Mouse (Mus musculus) c-Kit-positive CD71-positive TER-119-positive erythroid progenitor cells, embryonic 14.5 days (primary cell): ENCODE results near the gene Prkn.
"Not testable (repeated sequence)": the region's sequence is repeated elsewhere in the genome, so short reads cannot be mapped to it uniquely, and the experiment has no call there.

Source experiments
- DNase-seq: peaks from one replicate; pipeline ENCODE4 v3.0.0-alpha.2; 2013; ENCODE audit warnings: low spot score

Gene Prkn

DNA sequence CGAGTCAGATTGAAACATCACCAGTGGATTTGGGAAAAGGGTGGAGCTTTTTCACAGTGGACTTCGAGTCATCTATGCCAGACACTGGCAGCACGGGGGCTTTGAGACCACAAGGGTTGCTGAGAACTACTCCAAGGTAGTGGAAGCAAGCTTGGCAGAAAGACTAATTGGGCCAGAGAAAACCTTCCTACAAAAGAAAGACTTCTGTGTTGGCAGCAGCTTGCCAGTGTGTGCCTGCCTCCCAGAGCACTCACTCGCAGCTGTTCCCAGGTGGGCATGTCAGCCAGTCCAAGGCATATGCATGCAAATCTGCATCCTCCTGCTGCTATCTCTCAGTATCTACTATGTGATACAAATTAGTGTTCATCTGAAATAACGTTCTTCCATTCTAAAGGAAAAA lies 302.1 kb downstream of the Prkn start:
- no peak for DNase-seq

DNA sequence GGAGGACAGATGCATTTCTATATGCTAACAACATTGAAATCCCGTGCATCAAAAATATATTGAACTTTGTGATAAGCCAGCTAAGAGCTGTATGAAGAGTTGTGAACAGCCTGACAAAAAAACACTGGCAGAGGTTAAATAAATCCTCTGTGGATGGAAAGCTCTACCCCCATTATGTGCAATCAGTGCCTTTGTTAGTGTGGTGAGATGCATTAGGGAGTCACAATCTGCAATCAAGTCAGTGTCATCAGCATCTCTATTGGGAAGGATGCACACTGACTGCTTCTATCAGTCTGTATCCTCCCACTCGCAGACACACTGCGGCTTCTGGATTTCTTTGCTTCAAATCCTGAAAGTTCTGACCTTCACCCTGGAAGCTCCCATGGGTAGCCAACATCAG lies 315.9 kb downstream of the Prkn start:
- DNase-seq: no peak

DNA sequence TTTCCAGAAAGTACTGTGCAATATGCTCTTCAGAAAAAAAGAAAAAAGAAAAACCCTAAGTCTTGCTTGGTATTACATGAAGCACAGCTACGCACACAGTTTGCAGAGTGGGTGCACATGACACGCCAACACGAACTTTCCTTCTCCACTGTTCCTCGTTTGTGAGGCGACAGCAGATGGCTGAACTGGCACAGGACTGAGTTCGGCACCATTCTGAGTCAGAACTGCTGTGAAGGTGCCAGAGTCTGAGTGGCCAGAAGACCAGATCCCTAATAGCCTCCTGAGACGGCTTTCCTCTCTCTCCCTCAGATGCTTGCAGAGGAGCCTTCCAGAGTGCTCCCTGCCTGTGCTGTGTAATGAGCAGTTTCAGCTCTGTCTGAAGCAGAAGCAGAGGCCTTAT lies 317.4 kb downstream of the Prkn start:
- DNase-seq: no peak

DNA sequence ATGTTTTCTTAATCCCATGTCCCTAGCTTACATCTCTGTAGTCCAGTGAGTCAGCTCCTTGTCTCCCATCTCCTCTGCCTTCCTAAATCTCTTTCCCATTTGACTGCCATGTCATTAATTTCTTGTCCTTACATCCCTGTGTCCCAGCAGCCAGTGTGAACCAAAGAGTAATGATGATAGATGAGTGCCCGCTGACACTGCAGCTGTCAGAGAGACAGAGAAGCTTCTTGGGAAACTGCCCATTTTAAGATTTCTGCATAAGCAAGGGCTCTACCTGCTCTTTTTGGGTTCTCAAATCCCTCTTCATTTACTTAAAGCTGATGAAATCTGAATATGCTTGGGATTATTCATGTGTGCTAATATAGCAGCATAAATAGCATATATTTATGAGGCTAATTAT lies 321.3 kb downstream of the Prkn start:
- no peak for DNase-seq

DNA sequence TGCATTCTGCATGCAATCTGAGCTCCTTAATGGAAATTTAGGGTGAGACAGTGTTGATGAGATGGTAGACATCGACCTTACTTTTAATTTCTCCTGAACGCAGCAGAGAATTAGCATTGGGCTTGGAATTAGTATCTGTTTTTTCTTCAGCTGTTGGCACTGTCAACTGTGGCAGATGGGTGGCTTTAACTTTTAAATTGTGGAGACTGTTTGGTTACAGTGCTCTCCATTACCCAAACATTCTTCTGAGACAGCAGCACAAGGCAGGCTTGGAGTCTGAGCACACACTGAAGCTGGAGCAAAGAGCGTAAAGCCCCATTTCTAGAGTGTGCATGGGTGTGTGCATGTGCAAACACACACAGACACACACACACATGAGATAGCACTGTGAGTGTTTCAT lies 322.6 kb downstream of the Prkn start:
- DNase-seq: no peak

DNA sequence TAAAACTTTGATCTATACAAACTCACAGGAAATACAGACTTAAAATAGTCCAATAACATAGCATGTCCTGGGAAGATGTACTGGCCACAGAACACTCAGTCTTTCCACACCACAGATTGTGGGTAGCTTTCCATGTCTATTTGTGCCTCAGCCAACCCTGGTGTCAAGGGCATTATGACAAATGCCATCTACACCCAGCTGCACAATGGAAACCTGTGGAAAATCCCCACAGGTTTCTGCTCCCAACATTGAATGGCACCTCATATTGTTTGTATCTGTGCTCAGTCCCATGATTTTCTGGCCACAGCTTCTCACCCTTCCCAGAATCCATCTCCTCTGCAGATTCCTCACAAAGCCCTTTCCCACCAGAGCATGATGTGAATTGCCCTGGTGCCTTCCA lies 347.2 kb downstream of the Prkn start:
- DNase-seq: no peak

DNA sequence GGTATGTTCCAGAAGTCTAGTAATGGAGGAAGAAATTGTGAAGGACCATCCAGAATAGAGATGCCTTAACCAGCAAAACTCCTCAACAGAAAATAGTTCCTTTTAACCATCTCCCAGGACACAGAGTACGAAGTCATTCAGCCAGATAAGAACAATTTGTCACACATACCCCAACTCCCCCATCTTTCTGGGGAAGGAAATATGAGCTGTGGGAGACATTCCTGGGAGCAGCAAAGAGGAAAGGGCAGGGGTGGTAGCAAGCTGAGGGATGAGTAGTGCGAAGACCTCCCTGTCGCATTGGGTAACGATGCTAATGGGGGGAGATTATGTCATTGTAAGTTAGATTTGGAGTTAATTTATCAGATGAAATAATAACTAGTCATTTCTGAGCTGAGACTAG lies 348.3 kb downstream of the Prkn start:
- no peak for DNase-seq

DNA sequence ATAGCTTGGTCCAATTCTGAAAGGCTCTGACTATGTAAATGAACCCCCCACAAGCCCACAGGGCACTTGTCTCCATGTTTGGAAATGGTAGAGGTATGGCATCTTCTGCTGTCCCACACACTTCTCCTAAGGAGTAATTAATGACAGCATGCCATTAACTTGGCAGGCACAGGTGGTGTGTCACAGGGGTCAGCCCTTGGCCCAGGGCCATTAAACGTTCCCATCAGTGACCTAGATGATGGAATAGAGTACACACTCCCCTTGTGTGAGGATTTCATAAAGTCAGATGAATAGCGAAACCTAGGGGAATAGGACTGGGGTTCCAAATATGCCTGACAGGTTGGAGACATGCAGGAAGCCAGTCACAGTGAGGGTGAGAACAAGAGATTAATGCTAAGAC lies 350.1 kb downstream of the Prkn start:
- no peak for DNase-seq

DNA sequence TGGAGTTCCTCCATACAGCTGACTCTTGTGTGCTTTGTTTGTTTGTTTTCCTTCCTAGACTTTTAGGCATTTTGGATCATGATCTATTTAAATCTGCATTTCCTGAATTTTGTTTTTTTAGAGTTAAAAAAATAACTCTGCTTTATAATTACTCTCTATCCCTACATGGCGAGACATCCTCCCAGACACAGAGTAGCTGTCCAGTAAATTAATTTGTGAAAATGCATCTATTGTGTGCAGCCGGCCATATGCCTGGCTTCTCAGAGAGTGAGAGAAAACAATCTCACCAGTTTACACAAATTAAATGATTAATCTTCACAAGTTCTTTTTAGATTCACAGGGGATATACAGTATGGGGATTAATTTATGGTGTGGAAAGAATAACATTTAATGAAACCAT lies 357.9 kb downstream of the Prkn start:
- no peak for DNase-seq

DNA sequence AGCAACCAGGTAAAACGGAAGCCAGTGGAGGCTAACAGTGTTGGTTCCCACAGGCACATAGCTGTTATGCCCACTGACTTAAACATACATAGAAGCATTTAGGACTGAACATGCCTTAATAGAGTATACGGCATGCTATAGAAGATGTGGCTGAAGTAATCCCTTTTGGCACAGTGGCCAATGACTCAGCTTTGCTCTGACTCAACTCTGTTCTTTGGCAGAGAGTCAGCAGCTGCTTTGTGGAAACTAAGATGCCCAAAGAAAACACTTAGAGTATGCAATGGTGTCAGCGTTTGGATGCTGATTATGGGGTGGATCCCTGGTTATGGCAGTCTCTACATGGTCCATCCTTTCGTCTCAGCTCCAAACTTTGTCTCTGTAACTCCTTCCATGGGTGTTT lies 368.9 kb downstream of the Prkn start:
- not testable (repeated sequence) for DNase-seq

DNA sequence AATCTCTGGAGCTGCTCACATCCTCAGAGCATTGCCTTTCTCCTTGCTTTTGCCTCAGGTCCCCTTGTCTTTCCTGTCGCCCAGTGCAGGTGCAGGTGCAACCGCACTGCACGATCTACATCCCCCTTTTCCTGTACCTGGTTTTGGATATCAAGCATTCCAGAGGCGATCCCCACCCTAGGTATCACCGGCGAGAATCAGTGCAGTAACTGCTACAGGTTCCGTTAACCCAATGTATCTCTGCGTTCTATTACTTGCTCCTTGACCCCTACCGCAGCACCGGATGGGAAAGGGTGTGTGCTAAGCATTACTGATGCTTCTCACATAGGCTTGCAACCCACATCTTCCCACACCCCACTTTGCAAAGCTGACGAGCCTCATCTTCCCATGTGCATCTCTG lies 370.8 kb downstream of the Prkn start:
- no peak for DNase-seq

DNA sequence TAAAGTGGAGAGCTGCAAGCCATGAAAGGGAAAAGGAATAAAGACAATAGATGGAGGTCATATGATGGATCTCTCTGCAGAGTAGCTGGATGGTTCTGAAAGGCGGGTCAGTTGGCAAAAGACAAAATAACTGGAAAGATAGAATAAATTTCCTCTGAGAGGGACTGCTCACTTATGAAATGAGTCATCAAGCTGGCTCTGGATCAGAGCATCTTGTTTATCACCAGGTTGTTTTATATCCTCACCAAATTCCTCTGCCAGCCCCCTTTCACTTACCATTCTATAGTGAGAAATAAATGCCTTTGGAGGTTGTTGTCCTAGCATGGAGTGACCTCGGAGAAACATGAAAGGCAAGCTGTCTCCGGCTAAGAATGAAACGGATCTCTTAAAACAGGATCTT lies 371.4 kb downstream of the Prkn start:
- DNase-seq: no peak

DNA sequence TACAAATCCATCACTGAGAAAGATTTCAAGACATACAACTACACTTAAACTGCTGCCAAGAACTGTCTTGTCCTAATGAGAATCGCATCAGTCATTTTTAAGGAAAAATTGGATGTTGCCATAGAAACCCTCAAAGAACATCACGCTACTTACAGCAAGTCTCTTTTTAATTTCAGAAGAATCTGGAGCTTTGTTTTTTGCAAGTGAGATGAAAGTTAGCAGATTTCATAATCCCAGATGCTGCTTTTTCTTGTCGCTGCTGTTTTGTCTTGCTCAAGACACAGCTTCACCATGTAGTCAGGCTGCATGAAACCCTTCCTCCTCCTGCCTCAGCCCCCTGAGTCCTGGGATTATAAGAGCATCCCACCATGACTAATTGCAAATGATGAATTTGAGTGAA lies 373.5 kb downstream of the Prkn start:
- no peak for DNase-seq

DNA sequence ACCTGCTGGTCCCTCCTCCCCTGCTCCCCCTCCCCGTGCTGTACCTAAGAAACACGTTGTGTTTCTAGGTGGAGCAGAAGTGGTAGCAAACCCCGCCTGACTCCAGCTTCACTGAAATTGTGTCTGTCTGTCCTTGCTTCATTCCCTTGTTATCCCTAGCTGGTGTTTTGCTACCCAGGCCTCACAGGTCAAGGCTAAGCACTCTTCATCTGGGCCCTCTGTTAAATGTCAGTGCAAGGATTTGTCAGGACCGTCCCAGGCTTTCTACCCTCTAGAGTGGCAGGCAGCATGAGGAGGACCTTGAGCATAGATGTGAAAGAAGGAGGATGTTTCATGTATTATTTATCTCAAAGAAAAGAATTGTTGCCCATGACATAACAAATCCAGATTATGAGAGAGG lies 388.8 kb downstream of the Prkn start:
- DNase-seq: no peak

DNA sequence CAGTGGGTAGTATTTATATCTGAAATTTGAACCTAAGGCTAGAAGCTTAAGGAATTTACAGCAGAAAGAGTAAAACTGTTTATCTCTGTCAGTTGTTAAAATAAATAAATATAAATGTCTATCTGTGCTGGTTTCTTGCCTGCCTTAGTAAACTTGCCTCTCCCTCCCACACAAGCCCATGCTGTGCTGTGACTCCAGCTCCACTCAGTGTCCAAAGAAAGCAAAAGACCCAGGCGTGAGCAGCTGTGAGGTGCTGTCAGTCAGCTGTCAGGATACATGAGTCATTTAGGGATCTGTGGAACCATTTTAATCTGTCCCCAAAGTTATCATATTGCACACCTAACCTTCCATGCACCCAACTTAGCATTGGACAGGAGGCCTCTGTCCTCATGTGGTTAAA lies 389.2 kb downstream of the Prkn start:
- no peak for DNase-seq

DNA sequence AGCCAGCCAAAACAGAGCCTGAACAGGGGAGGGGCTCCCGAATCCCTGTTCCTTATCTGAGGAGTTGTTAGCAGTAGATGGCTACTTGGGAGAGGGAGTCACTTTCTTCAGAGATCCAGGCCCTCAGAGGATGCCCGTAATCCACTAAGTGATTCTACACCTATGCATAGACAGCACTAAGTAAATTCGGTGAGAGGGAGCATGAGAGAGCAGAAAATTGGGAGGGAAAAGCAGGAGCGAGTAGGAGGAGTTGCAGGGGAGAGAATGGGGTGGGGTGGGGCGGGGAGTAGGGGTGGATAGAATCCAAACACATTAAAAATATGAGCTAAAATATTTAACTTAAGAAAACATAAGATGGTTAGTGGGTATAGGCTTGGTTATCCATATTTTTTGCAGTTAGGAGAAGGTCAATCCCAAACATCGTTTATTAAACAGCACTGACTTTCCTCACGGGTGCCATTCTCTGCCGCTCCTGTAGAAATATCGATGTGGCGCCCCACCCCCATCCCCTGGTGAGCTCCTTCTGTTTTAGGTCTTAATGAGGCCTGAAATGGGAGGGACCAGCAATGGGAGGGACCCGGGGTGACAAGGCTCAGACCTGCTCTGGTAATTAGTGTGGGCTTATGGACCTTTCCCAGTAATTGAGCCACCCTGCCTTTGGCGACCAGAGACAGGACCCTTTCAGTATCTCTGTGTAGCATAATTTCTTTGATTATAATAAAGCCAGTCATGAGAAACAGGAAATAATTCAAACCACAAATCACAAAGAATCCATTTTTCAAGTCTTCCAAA lies 390.6 kb downstream of the Prkn start:
- DNase-seq: no peak

DNA sequence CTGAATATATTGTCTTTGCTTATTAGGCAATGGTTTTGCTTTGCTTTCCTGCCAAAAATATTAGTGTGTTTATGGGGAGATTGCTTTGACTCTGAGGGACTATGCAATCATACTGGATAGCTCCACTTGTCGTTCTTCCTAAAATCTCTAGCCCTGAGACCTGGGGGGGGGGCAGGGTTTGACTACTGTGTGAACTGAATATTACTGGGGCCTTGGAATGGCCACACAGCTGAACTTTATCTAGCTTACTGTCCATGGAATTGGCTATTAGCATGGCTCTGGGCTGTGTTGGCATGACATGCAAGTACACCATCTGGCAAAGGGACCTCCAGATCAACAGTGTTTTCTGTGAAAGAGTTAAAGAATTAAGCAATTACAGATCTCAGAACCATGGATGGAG lies 395.1 kb downstream of the Prkn start:
- no peak for DNase-seq

DNA sequence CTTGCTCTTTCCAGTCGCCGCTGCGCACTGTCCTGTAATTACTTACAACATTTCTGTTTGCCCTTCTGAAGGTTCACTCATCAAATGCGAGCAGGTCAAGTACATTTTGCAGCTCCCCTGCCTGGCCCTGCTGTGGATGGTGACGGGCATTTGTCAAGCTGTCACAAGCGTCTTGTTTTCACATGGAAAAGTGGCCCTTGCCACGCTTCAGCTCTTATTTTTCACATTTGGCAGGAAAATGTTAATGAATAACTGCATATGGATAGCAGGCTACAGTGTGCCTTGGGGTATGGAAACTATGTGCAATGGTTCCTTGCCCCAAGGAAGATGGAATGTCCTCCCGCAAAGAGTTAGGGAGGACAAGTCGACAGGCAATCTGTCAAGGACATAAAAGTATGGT lies 404.9 kb downstream of the Prkn start:
- no peak for DNase-seq

DNA sequence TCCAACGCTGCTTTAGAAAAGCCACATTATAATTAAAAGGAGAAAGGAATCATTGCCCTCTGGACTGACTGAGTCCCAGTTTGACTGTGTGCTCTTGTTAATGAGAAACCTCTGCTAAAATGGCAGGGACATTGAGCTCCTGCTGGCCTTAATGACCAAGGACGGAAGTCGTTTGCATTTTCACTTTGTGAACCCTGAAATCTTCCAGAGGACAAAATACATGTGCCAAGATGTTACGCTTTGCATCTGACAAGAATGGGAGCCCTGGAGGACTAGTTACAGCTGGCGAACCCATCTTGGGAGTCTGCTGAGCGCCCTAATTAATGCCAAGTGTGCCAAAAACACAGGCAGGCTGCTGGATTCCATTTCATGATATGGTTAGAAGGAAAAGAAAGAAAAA lies 409.0 kb downstream of the Prkn start:
- DNase-seq: no peak

DNA sequence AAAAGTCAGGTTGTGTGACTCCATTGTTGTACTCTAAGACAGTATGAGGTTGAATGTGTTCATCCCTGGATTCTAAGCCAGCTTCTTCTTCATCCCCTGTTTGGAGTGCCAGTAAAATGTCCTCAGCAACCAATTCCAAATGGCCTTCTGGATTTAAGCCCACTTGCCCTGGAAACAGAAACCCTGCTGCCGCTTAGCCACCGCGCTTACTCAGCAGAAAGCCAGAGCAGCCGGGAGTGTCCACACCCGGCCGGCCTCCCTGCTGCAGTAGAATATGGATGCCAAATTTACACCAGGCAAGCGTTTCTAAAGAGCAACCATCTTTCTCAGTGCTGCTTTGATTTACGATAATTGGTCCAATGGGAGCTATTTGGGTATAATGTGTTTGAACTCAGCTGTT lies 420.5 kb downstream of the Prkn start:
- no peak for DNase-seq

DNA sequence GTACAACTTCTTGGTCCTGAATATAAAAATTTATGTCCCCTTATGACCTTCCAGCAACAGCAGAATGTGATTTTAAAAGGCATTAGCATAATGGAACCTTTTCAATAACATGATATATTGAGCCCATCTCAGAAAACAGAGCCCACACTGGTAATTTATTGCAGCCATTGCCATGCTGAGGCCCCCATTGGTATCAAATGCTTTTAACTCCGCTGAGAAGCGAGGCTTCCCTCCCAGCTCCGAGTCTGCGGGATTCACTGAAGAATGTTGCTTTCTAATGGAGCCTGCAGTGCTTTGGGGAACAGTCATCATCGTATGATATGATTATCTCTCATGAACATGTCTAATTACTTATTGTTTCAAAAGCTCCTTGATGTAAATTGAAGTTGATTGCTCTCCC lies 421.5 kb downstream of the Prkn start:
- no peak for DNase-seq

DNA sequence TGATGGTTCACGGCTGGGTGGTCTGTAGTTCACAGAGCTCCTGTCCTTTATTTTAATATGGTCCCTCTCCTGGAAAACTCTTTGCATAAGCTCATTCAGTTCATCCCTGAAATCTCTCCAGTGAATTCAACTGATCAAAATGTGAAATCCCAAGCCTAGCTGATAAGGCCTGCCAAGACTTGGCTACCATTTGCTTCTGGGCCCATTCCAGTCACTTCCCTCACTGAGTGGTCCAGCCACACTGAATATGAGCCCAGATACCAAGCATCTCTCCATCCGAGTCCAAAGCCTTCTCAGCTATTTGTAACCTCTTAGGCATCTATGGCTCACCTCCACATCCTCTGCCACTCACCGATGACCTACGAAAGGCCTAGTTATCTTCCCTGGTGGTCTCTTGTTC lies 427.8 kb downstream of the Prkn start:
- DNase-seq: no peak

DNA sequence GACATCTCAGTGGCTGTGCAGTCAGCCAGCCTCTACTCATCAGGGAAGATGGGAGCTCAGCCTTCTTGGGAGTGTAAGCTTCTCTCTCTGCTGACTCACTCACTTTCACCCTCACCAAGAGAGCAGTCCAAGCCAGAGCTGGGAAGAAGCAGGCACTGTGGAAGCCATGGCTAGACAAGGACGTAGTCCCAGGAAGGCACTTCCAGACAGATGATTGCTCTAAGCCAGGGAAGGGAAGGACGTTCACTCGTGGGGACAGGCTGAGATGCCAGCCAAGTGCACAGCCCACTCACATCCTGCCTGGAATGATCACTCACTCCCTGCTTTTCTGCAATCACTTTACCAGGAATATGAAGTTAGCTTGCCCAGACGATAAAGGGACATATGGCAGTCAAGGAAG lies 430.0 kb downstream of the Prkn start:
- no peak for DNase-seq

DNA sequence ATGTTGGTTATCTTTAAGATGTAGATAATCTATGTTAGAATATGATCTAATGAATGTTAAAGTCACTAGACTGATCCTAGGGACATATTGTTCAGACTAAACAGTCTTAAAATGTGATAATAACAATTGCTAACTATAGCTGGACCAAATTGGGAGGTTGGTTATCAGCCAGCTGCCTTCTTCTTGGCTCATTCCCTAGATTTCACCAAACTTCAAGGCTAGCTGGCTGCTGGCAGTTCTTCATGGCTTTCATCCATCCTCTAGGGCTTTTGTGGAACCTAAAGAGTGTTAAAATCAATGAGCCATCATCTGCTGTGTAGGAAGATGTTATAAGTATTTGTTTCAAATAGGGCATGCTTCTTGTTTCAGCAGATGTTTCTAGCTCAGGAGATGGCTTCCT lies 431.7 kb downstream of the Prkn start:
- DNase-seq: no peak

DNA sequence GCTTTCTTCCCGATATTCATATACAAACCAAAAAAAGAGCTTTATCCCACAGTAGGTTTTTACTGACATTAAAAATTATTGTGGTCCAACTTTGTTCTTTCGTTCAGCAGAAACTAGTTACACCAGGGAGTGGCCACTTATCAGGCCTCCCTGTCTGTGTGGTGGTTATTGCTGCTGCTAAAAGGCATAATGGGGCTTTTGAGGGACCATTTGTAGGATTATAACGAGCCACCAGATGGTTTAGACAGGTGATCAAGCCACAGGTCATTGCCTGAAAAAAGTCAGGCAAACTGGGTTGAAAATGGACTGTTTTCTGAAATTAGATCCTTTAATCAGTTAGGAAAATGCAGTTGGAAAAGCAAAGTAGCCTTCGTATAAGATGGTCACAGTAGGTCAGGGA lies 444.1 kb downstream of the Prkn start:
- no peak for DNase-seq
